In the genomic region with DNA sequence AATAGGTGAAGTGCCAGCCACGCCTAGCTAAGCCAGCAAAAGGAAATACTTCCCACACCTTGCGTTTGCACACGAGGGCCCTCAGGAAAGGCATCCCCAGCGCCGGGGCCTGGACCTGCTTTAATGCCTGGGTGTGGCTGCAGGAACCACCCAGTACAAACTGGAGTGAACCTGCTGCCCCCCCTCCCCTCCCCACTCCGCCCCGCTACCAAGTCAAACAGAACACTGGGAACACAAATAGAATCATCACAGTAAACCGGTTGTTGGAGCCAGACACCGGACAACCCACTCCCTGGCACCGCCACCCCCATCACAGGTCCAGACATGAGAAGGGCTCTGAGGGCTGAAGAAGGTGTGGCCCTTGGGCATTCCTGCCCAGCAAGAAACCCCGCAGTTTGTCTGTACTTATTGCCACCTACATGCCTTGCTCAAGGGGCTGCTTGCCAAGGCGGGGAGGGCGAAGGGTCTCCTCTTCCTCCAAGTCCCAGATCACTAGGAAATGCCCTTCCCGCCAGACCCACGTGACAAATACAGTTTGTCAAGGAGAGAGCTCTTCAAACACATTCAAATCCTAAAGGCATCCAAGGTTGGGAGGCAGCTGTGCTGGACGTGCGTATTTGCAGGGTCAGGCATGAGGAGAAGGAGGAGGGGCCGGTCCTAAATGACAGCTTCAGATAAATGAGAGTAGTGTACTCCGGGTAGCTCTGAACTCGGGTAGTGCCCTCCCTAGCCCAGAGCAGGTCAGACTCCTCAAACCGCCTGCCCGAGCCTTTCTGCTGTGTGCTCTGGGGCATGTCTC, we compare ENCODE assay signal across 9 mouse cellular contexts. TPM values are rescaled to one million over a fixed set of nuclear protein-coding genes. Genes with fewer than 3 reads are reported as not detected.
DNase-seq lines count a peak whose midpoint lies in the region; ATAC-seq and TF ChIP-seq lines count a peak whose summit lies in the region.
"Had no signal": no experiment of that assay in that cellular context is flagged by ENCODE, and none has a peak within 500 bp of the region (broad histone marks: within the 10 kb centered on the region; RNA-seq: fewer than 3 reads in every experiment).

No protein-coding gene starts in this region.

- TF ChIP-seq EP300 in heart, postnatal 0 days (IDR thresholded peaks at IDR 0.05; ENCODE audit: low read depth): no peak

- H3K27me3 ChIP-seq in hindbrain, embryonic 10.5 days (ENCODE audit: insufficient read depth, poor library complexity, severe bottlenecking): no peaks in the 10 kb centered on the region
- H3K27me3 ChIP-seq in hindbrain, postnatal 0 days (ENCODE audit: insufficient read depth, low read length): no peaks in the 10 kb centered on the region
- H3K27me3 ChIP-seq in heart, postnatal 0 days (ENCODE audit: control insufficient read depth, insufficient read depth, low read length): no peaks in the 10 kb centered on the region

- H3K4me3 ChIP-seq in hindbrain, embryonic 10.5 days: 0 out of 2 replicates have a peak overlapping the region, but pooled peaks have one; percentile 7
- H3K4me3 ChIP-seq in hindbrain, postnatal 0 days (ENCODE audit: low read length): no peak overlapping the region
- H3K4me3 ChIP-seq in heart, postnatal 0 days (ENCODE audit: low read depth, low read length): no peak overlapping the region

- TF ChIP-seq CTCF in hindbrain, postnatal 0 days (IDR thresholded peaks at IDR 0.05; ENCODE audit: low read depth): no peak
- no peak for TF ChIP-seq CTCF in heart, postnatal 0 days (IDR thresholded peaks at IDR 0.05; ENCODE audit: low read depth)

- no peaks in the 10 kb centered on the region for H3K36me3 ChIP-seq in hindbrain, embryonic 10.5 days
- H3K36me3 ChIP-seq in hindbrain, postnatal 0 days (ENCODE audit: insufficient read depth, low read length): no peaks in the 10 kb centered on the region
- H3K36me3 ChIP-seq in heart, postnatal 0 days (replicated peaks; ENCODE audit: control insufficient read depth, insufficient read depth, low read length): no peaks in the 10 kb centered on the region
- H3K36me3 ChIP-seq: G1E had no signal

- peaks cover 38% of the 10 kb centered on the region for H3K4me1 ChIP-seq in hindbrain, embryonic 10.5 days (replicated peaks)
- peaks cover 13% of the 10 kb centered on the region for H3K4me1 ChIP-seq in hindbrain, postnatal 0 days (ENCODE audit: insufficient read depth, low read length)
- H3K4me1 ChIP-seq in heart, postnatal 0 days (ENCODE audit: control insufficient read depth, insufficient read depth): peaks cover 33% of the 10 kb centered on the region

- no peak overlapping the region for H3K4me2 ChIP-seq in hindbrain, postnatal 0 days (ENCODE audit: low read depth, low read length)
- H3K4me2 ChIP-seq in heart, postnatal 0 days (ENCODE audit: low read depth, low read length): peak overlapping the region; percentile 50

- ATAC-seq in hindbrain, postnatal 0 days: no peak
- ATAC-seq in heart, postnatal 0 days (ENCODE audit: insufficient read depth, low read depth): no peak

- DNase-seq in hindbrain, embryonic 10.5 days (ENCODE audit: low spot score): peak; percentile 33
- DNase-seq in hindbrain, postnatal 0 days (ENCODE audit: low spot score): no peak
- peak; percentile 69 for DNase-seq in heart, postnatal 0 days (ENCODE audit: low spot score)
- DNase-seq in lung, adult 18-20 months: peak; percentile 88 to 92
- peak; percentile 68 to 84 for DNase-seq in urinary bladder, adult 18-20 months (ENCODE audit: low spot score in 2 of 2)
- DNase-seq in thymus, postnatal 4 days: no peak
- no peak for DNase-seq in gastrocnemius, postnatal 4 days (ENCODE audit: low spot score in 2 of 2)
- DNase-seq in Muller cell, postnatal 12 days (ENCODE audit: inconsistent ontology term): no peak

- no peaks in the 10 kb centered on the region for H3K9me3 ChIP-seq in hindbrain, embryonic 10.5 days
- H3K9me3 ChIP-seq in hindbrain, postnatal 0 days (ENCODE audit: low read length): no peaks in the 10 kb centered on the region
- no peaks in the 10 kb centered on the region for H3K9me3 ChIP-seq in heart, postnatal 0 days (replicated peaks; ENCODE audit: control insufficient read depth, low read length)
- H3K9me3 ChIP-seq: G1E had no signal

- 43% methylated on average over 22 of the region's 22 CpGs for WGBS in hindbrain, embryonic 10.5 days
- WGBS in hindbrain, postnatal 0 days: 38% methylated on average over 22 of the region's 22 CpGs
- WGBS in heart, postnatal 0 days: 14% methylated on average over 22 of the region's 22 CpGs

- no peak overlapping the region for H3K9ac ChIP-seq in hindbrain, postnatal 0 days (replicated peaks; ENCODE audit: low read length)
- H3K9ac ChIP-seq in heart, postnatal 0 days (replicated peaks; ENCODE audit: low read depth, low read length): peak overlapping the region; percentile 29; the same call in 1 of the 2 replicates

- peak overlapping the region; percentile 74 for H3K27ac ChIP-seq in hindbrain, embryonic 10.5 days
- no peak overlapping the region for H3K27ac ChIP-seq in hindbrain, postnatal 0 days
- peak overlapping the region; percentile 52; the same call in 1 of the 2 replicates for H3K27ac ChIP-seq in heart, postnatal 0 days (ENCODE audit: low read depth)

RNA-seq across cellular contexts. Expression of a gene that starts 21.8 kb away (rescaled TPM):
- polyA plus RNA-seq in hindbrain, embryonic 10.5 days (2016; fragmentation: Nextera tagmentation; extraction: Ambion mirVana): 1.5 TPM in 2 replicates
- total RNA-seq in hindbrain, postnatal 0 days (2014; rRNA removed): 20.7 and 23.4 TPM in 2 replicates
- polyA plus RNA-seq in hindbrain, postnatal 0 days (2015; fragmentation: Nextera tagmentation; extraction: Ambion mirVana): 12.1 and 13.5 TPM in 2 replicates
- 12.8 and 18.5 TPM in 2 replicates for total RNA-seq in heart, postnatal 0 days (2014; rRNA removed; ENCODE audit: low replicate concordance)
- polyA plus RNA-seq in heart, postnatal 0 days (2015; fragmentation: Nextera tagmentation; extraction: Ambion mirVana): 1.6 and 2.7 TPM in 2 replicates
- 10 to 100 TPM; 19.0 to 20.0 TPM for total RNA-seq in gastrocnemius, postnatal 4 days (2021)

Comparison
In these comparisons a context has a peak if more than half of its experiments do, and no peak if none do; other contexts are left out.
1. DNase-seq: peak in hindbrain, embryonic 10.5 days (single experiment), heart, postnatal 0 days (single experiment), lung, adult 18-20 months (2 of 2) and urinary bladder, adult 18-20 months (2 of 2); none in hindbrain, postnatal 0 days (single experiment), thymus, postnatal 4 days (single experiment), gastrocnemius, postnatal 4 days (0 of 2) and Muller cell, postnatal 12 days (single experiment).